Mouse (Mus musculus) forebrain, embryonic 16.5 days (tissue): ENCODE results near the gene Ceacam16. TPM values are rescaled to one million over a fixed set of nuclear protein-coding genes. Genes with fewer than 3 reads are reported as not detected.

Experiments
- ATAC-seq: fragments of 200-750 bp; cut with Nextera tagmentation; 2 replicates; pipeline ENCODE4 v1.8.0; 2017; ENCODE audit warnings: mild to moderate bottlenecking, moderate library complexity
- H3K27ac ChIP-seq: fragments of 300-500 bp; sonication (generic); 2 replicates; pipeline ENCODE4 v1.5.1; 2014; ENCODE audit warnings: low read length, control low read depth
- H3K27me3 ChIP-seq: fragments of 300-500 bp; sonication (generic); replicated peaks from 2 replicates; pipeline ENCODE4 v1.6.1; 2014; ENCODE audit warnings: low read length; ENCODE audit not compliant: control insufficient read depth, insufficient read depth
- H3K36me3 ChIP-seq: fragments of 300-500 bp; sonication (generic); 2 replicates; pipeline ENCODE4 v1.6.1; 2014; ENCODE audit not compliant: control insufficient read depth, insufficient read depth
- H3K4me1 ChIP-seq: fragments of 300-500 bp; sonication (generic); replicated peaks from 2 replicates; pipeline ENCODE4 v1.6.1; 2014; ENCODE audit warnings: low read length; ENCODE audit not compliant: control insufficient read depth, insufficient read depth
- H3K4me2 ChIP-seq: fragments of 300-500 bp; sonication (generic); 2 replicates; pipeline ENCODE4 v1.6.1; 2014; ENCODE audit warnings: mild to moderate bottlenecking, low read length, control low read depth
- H3K4me3 ChIP-seq: fragments of 300-500 bp; sonication (generic); replicated peaks from 2 replicates; pipeline ENCODE4 v1.5.1; 2014; ENCODE audit warnings: mild to moderate bottlenecking, low read length, control low read depth
- H3K9ac ChIP-seq: fragments of 300-500 bp; sonication (generic); replicated peaks from 2 replicates; pipeline ENCODE4 v1.6.1; 2014; ENCODE audit warnings: low read depth, low read length, control low read depth
- H3K9me3 ChIP-seq: fragments of 300-500 bp; sonication (generic); 2 replicates; pipeline ENCODE4 v1.6.1; 2016; ENCODE audit warnings: low read length; ENCODE audit not compliant: control insufficient read depth
- WGBS: fragments of 180-500 bp; shearing (Covaris S2); extraction: QIAGEN DNeasy Blood & Tissue Kit; methylation state at CpG from one replicate; pipeline ENCODE4 v1.1.7; 2014; 5-methylcytosine and 5-hydroxymethylcytosine counted together
- polyA plus RNA-seq: library from polyadenylated mRNA; unstranded; fragments of >200 nt; fragmentation: Nextera tagmentation; extraction: Ambion mirVana; gene quantifications from 2 replicates; pipeline ENCODE4 v1.2.1, GENCODE M21; 2015

The Ceacam16 gene
- 0.46 and 0.77 TPM in 2 replicates for polyA plus RNA-seq

- Histone ChIP-seq H3K27ac (no peak within 1 kb of the TSS), H3K36me3 (no peaks in the 10 kb centered on the region), H3K4me1 (no peaks in the 10 kb centered on the region), H3K9ac (no peak within 1 kb of the TSS), H3K27me3 (no peaks in the 10 kb centered on the region), H3K4me2 (no peak within 1 kb of the TSS), H3K9me3 (no peaks in the 10 kb centered on the region), H3K4me3 (no peak within 1 kb of the TSS)
- 83% methylated on average over 9 of the region's 9 CpGs for WGBS
- ATAC-seq: no peak
Measured at GRCm38 (mm10) chr7:19861199-19861598, at the start of gene Ceacam16. TSS of gene Ceacam16 (minus strand) at chr7:19861299.

GRCm38 (mm10) chr7:19910421-19911291 is 49.6 kb upstream of the Ceacam16 start:
- H3K4me1 ChIP-seq: no peaks in the 10 kb centered on the region
- H3K27ac ChIP-seq: no peak overlapping the region
- H3K9me3 ChIP-seq: no peaks in the 10 kb centered on the region
- WGBS: 50% methylated on average over 21 of the region's 21 CpGs
- H3K36me3 ChIP-seq: peaks cover 3% of the 10 kb centered on the region; the same call in 1 of the 2 replicates
- no peak overlapping the region for H3K9ac ChIP-seq
- no peaks in the 10 kb centered on the region for H3K27me3 ChIP-seq
- ATAC-seq: peak; percentile 74
- H3K4me2 ChIP-seq: no peak overlapping the region
- no peak overlapping the region for H3K4me3 ChIP-seq

GRCm38 (mm10) chr7:19889881-19890280 is 28.8 kb upstream of the Ceacam16 start:
- 51% methylated on average over 8 of the region's 8 CpGs for WGBS

GRCm38 (mm10) chr7:19887849-19888248 is 26.8 kb upstream of the Ceacam16 start, which contains the start of gene Ceacam19:
TSS of gene Ceacam19 (minus strand) at chr7:19887965.
- Histone ChIP-seq H3K27me3 (no peaks in the 10 kb centered on the region), H3K9me3 (no peaks in the 10 kb centered on the region), H3K36me3 (no peaks in the 10 kb centered on the region), H3K4me1 (no peaks in the 10 kb centered on the region), H3K4me3 (no peak within 1 kb of the TSS), H3K9ac (no peak within 1 kb of the TSS), H3K4me2 (no peak within 1 kb of the TSS), H3K27ac (no peak within 1 kb of the TSS)
- 78% methylated on average over 7 of the region's 7 CpGs for WGBS
- ATAC-seq: no peak

More at GRCm38 (mm10) chr7:19889881-19890280, 28.8 kb upstream of the Ceacam16 start:
- Histone ChIP-seq H3K4me1 (no peaks in the 10 kb centered on the region), H3K4me3 (no peak overlapping the region), H3K9me3 (no peaks in the 10 kb centered on the region), H3K9ac (no peak overlapping the region), H3K36me3 (no peaks in the 10 kb centered on the region), H3K27me3 (no peaks in the 10 kb centered on the region), H3K27ac (no peak overlapping the region), H3K4me2 (no peak overlapping the region)
- no peak for ATAC-seq

- no peaks in the 10 kb centered on the region for H3K9me3 ChIP-seq
- H3K9ac ChIP-seq: no peak overlapping the region
- no peak overlapping the region for H3K27ac ChIP-seq
- no peaks in the 10 kb centered on the region for H3K4me1 ChIP-seq
- no peak overlapping the region for H3K4me2 ChIP-seq
- ATAC-seq: no peak
- no peaks in the 10 kb centered on the region for H3K27me3 ChIP-seq
- no peak overlapping the region for H3K4me3 ChIP-seq
- no peaks in the 10 kb centered on the region for H3K36me3 ChIP-seq
- WGBS: 85% methylated on average over 8 of the region's 8 CpGs
Measured at GRCm38 (mm10) chr7:19880754-19881153, 19.7 kb upstream of the Ceacam16 start.

GRCm38 (mm10) chr7:19876781-19877425 is 15.8 kb upstream of the Ceacam16 start:
- 62% methylated on average over 14 of the region's 14 CpGs for WGBS
- peak; percentile 23; the same call in 1 of the 2 replicates for ATAC-seq

GRCm38 (mm10) chr7:19875948-19876682 is 15.0 kb upstream of the Ceacam16 start:
- WGBS: 50% methylated on average over 13 of the region's 13 CpGs
- H3K9ac ChIP-seq: no peak overlapping the region
- H3K27me3 ChIP-seq: no peaks in the 10 kb centered on the region
- no peak overlapping the region for H3K4me2 ChIP-seq
- no peak overlapping the region for H3K4me3 ChIP-seq
- ATAC-seq: peak; percentile 64
- no peaks in the 10 kb centered on the region for H3K4me1 ChIP-seq
- no peaks in the 10 kb centered on the region for H3K9me3 ChIP-seq
- no peaks in the 10 kb centered on the region for H3K36me3 ChIP-seq
- H3K27ac ChIP-seq: no peak overlapping the region

More at GRCm38 (mm10) chr7:19876781-19877425, 15.8 kb upstream of the Ceacam16 start:
- no peaks in the 10 kb centered on the region for H3K36me3 ChIP-seq
- H3K4me3 ChIP-seq: no peak overlapping the region
- H3K4me1 ChIP-seq: no peaks in the 10 kb centered on the region
- no peaks in the 10 kb centered on the region for H3K27me3 ChIP-seq
- H3K4me2 ChIP-seq: no peak overlapping the region
- no peak overlapping the region for H3K27ac ChIP-seq
- H3K9me3 ChIP-seq: no peaks in the 10 kb centered on the region
- no peak overlapping the region for H3K9ac ChIP-seq

GRCm38 (mm10) chr7:19871943-19872601 is 11.0 kb upstream of the Ceacam16 start:
- H3K9me3 ChIP-seq: no peaks in the 10 kb centered on the region
- H3K27me3 ChIP-seq: no peaks in the 10 kb centered on the region
- no peaks in the 10 kb centered on the region for H3K36me3 ChIP-seq
- H3K4me1 ChIP-seq: no peaks in the 10 kb centered on the region
- H3K4me2 ChIP-seq: no peak overlapping the region
- 40% methylated on average over 5 of the region's 5 CpGs for WGBS
- no peak overlapping the region for H3K27ac ChIP-seq
- no peak overlapping the region for H3K9ac ChIP-seq
- no peak for ATAC-seq
- H3K4me3 ChIP-seq: no peak overlapping the region
